Mouse (Mus musculus): ENCODE measurements at regions not wholly inside any gene's neighbourhood (a gene's known extent, or its start where the extent isn't known, plus 50 kb on each side); places are given as distances from the start of the nearest gene placed in this dataset.

GRCm38 (mm10) chr17:64914302-64914701 is 78.4 kb upstream of the 4930583I09Rik start:
- Histone ChIP-seq H3K27me3 (ENCODE audit: control insufficient read depth, insufficient read depth, low read length) (no peaks in the 10 kb centered on the region), H3K4me1 (ENCODE audit: control insufficient read depth, insufficient read depth, low read length) (no peaks in the 10 kb centered on the region), H3K27ac (ENCODE audit: insufficient read depth, low read length) (no peak overlapping the region), H3K4me3 (replicated peaks; ENCODE audit: insufficient read depth, low read depth, low read length) (no peak overlapping the region)
- TF ChIP-seq CTCF (IDR thresholded peaks at IDR 0.05; ENCODE audit: borderline replicate concordance, insufficient read depth, low read depth, low read length) (no peak), POLR2A (IDR thresholded peaks at IDR 0.05; ENCODE audit: borderline replicate concordance, insufficient read depth, low read length) (no peak)
- no peak for DNase-seq
- WGBS = 34% methylated on average over 8 of the region's 8 CpGs

- DNase-seq = no peak
- Histone ChIP-seq H3K27ac (ENCODE audit: insufficient read depth, low read length) (no peak overlapping the region), H3K27me3 (ENCODE audit: control insufficient read depth, insufficient read depth, low read length) (no peaks in the 10 kb centered on the region), H3K4me3 (replicated peaks; ENCODE audit: insufficient read depth, low read depth, low read length) (no peak overlapping the region), H3K4me1 (ENCODE audit: control insufficient read depth, insufficient read depth, low read length) (no peaks in the 10 kb centered on the region)
- WGBS = 92% methylated on average over 1 of the region's 1 CpGs
- TF ChIP-seq CTCF (IDR thresholded peaks at IDR 0.05; ENCODE audit: borderline replicate concordance, insufficient read depth, low read depth, low read length) (no peak), POLR2A (IDR thresholded peaks at IDR 0.05; ENCODE audit: borderline replicate concordance, insufficient read depth, low read length) (no peak)
Observed at GRCm38 (mm10) chr17:64908671-64909070, 72.8 kb upstream of the 4930583I09Rik start.

DNA sequence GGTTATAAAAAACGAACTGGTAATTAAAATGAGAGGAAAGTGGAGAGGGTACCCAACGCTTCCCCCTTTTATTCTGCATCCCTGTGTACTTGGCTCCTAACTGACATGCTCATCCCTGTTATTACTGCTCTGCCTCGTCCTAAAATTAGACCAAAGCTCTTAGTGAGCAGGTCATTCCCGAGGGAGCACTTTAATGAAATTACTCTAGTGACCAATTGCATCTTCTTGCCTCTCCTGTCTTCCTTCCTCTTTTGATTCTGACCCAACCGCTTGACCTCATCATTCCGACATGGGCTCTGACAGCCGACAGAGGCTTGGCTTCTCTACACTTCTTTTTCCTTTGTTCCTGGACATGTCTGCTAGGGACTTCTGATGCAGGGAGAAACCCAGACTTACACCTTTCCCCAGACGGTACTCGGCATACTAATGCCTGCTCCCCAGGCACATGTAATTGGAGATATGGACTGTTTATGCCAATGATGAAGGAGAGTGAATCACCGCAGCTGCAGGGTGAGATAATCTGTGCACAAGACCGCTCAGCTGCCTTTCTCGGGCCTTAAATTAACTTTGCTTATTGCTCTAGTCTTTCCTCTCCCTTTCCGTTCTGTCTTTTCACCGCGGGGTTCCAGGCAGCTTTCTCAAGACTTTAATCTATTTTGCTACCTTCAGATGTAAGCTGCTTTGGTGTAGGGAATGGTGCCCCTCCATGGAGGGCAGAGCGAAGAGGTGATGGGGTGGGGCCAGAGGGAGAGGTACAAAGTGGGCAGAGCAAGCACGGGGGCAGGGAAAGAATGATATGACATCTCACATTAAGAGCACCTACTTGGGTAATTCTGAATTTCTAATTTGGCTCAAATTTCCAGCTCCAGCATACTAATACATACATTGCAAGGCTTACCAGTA is 66.1 kb upstream of the 4930583I09Rik start:
- Histone ChIP-seq H3K4me3 (replicated peaks; ENCODE audit: insufficient read depth, low read depth, low read length) (no peak overlapping the region), H3K27me3 (ENCODE audit: control insufficient read depth, insufficient read depth, low read length) (no peaks in the 10 kb centered on the region), H3K4me1 (ENCODE audit: control insufficient read depth, insufficient read depth, low read length) (no peaks in the 10 kb centered on the region), H3K27ac (ENCODE audit: insufficient read depth, low read length) (no peak overlapping the region)
- 70% methylated on average over 17 of the region's 17 CpGs for WGBS
- TF ChIP-seq POLR2A (IDR thresholded peaks at IDR 0.05; ENCODE audit: borderline replicate concordance, insufficient read depth, low read length) (no peak), CTCF (IDR thresholded peaks at IDR 0.05; ENCODE audit: borderline replicate concordance, insufficient read depth, low read depth, low read length) (no peak)
- no peak for DNase-seq

DNA sequence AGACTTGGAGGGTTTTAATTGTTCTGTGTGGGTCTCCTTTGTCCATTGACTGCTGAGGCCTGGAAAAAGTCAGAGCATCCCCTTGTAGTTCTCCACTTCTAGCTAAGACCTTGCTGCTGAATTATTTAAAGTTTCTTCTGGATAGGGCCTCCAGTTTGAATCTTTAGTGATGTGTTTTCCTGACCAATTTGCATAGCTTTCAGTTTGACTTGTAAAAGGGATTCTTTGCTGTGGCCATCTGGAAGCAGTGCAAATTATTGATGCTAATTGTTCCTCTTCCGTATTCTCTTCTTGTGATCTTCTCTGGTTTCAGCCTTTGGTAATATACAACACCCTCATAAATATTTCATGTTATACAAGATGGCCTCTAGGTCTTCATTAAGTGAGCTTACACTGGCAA is 61.6 kb upstream of the 4930583I09Rik start:
- H3K4me3 ChIP-seq (replicated peaks; ENCODE audit: insufficient read depth, low read depth, low read length) = no peak overlapping the region
- no peak overlapping the region for H3K27ac ChIP-seq (ENCODE audit: insufficient read depth, low read length)
- H3K4me1 ChIP-seq (ENCODE audit: control insufficient read depth, insufficient read depth, low read length) = peaks cover 9% of the 10 kb centered on the region
- TF ChIP-seq POLR2A (IDR thresholded peaks at IDR 0.05; ENCODE audit: borderline replicate concordance, insufficient read depth, low read length) (no peak), CTCF (IDR thresholded peaks at IDR 0.05; ENCODE audit: borderline replicate concordance, insufficient read depth, low read depth, low read length) (no peak)
- no peak for DNase-seq
- 96% methylated on average over 1 of the region's 1 CpGs for WGBS
- no peaks in the 10 kb centered on the region for H3K27me3 ChIP-seq (ENCODE audit: control insufficient read depth, insufficient read depth, low read length)

DNA sequence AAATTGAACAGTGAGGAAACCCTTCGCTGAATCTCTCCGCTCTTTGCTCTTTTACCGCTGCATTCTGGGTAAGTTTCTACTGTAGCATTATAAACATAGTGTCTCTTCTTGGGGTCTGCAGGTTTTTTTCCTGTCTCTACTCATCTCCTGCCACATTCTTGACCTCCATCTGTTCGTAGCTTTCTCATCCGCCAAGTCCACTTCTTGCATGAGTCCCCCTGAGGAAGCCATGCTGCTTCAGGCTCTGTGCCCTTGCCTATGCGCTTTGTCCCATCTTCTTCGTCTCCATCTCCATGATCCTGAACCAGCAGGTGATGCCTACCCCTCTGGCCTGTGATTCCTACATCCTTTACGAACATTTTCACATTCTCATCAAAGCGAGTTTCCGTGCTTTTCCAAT is 60.0 kb upstream of the 4930583I09Rik start:
- DNase-seq = no peak
- TF ChIP-seq CTCF (IDR thresholded peaks at IDR 0.05; ENCODE audit: borderline replicate concordance, insufficient read depth, low read depth, low read length) (no peak), POLR2A (IDR thresholded peaks at IDR 0.05; ENCODE audit: borderline replicate concordance, insufficient read depth, low read length) (no peak)
- no peaks in the 10 kb centered on the region for H3K27me3 ChIP-seq (ENCODE audit: control insufficient read depth, insufficient read depth, low read length)
- H3K4me1 ChIP-seq (ENCODE audit: control insufficient read depth, insufficient read depth, low read length) = peaks cover 9% of the 10 kb centered on the region
- 74% methylated on average over 10 of the region's 10 CpGs for WGBS
- no peak overlapping the region for H3K4me3 ChIP-seq (replicated peaks; ENCODE audit: insufficient read depth, low read depth, low read length)
- H3K27ac ChIP-seq (ENCODE audit: insufficient read depth, low read length) = no peak overlapping the region

DNA sequence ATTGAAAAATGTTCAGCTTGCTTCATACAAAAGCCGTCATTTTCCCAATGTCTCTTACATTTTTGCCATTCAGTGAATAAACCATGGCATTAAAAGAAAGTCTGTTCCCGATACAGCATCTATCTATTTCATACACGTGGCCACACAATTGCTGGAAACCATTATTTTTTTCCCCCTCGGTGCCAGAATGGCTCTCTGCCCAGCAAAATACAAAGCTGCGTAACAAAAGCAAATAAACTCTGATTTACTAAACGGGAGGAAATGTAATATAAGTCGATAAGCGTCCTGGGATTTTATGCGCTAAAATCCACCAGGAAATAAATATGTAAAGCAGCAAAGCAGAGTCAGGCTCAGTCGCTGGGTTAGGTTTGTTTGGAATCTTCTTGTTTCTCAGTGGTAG is 59.6 kb upstream of the 4930583I09Rik start:
- WGBS = 65% methylated on average over 10 of the region's 10 CpGs
- Histone ChIP-seq H3K27ac (ENCODE audit: insufficient read depth, low read length) (no peak overlapping the region), H3K27me3 (ENCODE audit: control insufficient read depth, insufficient read depth, low read length) (no peaks in the 10 kb centered on the region), H3K4me1 (ENCODE audit: control insufficient read depth, insufficient read depth, low read length) (peaks cover 9% of the 10 kb centered on the region), H3K4me3 (replicated peaks; ENCODE audit: insufficient read depth, low read depth, low read length) (no peak overlapping the region)
- TF ChIP-seq CTCF (IDR thresholded peaks at IDR 0.05; ENCODE audit: borderline replicate concordance, insufficient read depth, low read depth, low read length) (no peak), POLR2A (IDR thresholded peaks at IDR 0.05; ENCODE audit: borderline replicate concordance, insufficient read depth, low read length) (no peak)
- DNase-seq = no peak

- peak overlapping the region; percentile 46; the same call in 1 of the 2 replicates for H3K27ac ChIP-seq (ENCODE audit: insufficient read depth, low read length)
- no peaks in the 10 kb centered on the region for H3K27me3 ChIP-seq (ENCODE audit: control insufficient read depth, insufficient read depth, low read length)
- TF ChIP-seq POLR2A (IDR thresholded peaks at IDR 0.05; ENCODE audit: borderline replicate concordance, insufficient read depth, low read length) = no peak
- no peak for TF ChIP-seq CTCF (IDR thresholded peaks at IDR 0.05; ENCODE audit: borderline replicate concordance, insufficient read depth, low read depth, low read length)
- peaks cover 9% of the 10 kb centered on the region for H3K4me1 ChIP-seq (ENCODE audit: control insufficient read depth, insufficient read depth, low read length)
- WGBS = 24% methylated on average over 7 of the region's 7 CpGs
- DNase-seq = peak; percentile 69 to 85
- no peak overlapping the region for H3K4me3 ChIP-seq (replicated peaks; ENCODE audit: insufficient read depth, low read depth, low read length)
Observed at GRCm38 (mm10) chr17:64893182-64893902, 57.5 kb upstream of the 4930583I09Rik start.

Data from cerebellum, adult 2 months (tissue).